ENCODE assay signal across 28 mouse cellular contexts in genomic region chr2:101638979-101639839, GRCm38 (mm10). TPM values are rescaled to one million over a fixed set of nuclear protein-coding genes. Genes with fewer than 3 reads are reported as not detected.
DNase-seq lines count a peak whose midpoint lies in the region; ATAC-seq lines count a peak whose summit lies in the region.
"Had no signal": no experiment of that assay in that cellular context is flagged by ENCODE, and none has a peak within 500 bp of the region (broad histone marks: within the 10 kb centered on the region; RNA-seq: fewer than 3 reads in every experiment).

No protein-coding gene starts in this region.

- no peaks in the 10 kb centered on the region for H3K4me1 ChIP-seq in kidney, embryonic 16.5 days (ENCODE audit: insufficient read depth, low read length)
- peaks cover 13% of the 10 kb centered on the region for H3K4me1 ChIP-seq in hindbrain, embryonic 13.5 days (replicated peaks)
- peaks cover 6% of the 10 kb centered on the region; the same call in 1 of the 2 replicates for H3K4me1 ChIP-seq in neural tube, embryonic 12.5 days
- H3K4me1 ChIP-seq: heart, embryonic 13.5 days; liver, embryonic 12.5 days; stomach, embryonic 15.5 days had no signal

- H3K9me3 ChIP-seq in kidney, embryonic 16.5 days (ENCODE audit: low read length), result no peaks in the 10 kb centered on the region
- H3K9me3 ChIP-seq in hindbrain, embryonic 13.5 days, result no peaks in the 10 kb centered on the region
- no peaks in the 10 kb centered on the region for H3K9me3 ChIP-seq in neural tube, embryonic 12.5 days
- H3K9me3 ChIP-seq: embryonic facial prominence, embryonic 10.5 days; heart, embryonic 13.5 days; limb, embryonic 12.5 days; liver, embryonic 12.5 days; stomach, embryonic 15.5 days had no signal

- DNase-seq in cerebellum, adult 11 months, result no peak
- DNase-seq in kidney, postnatal 14 days, result no peak
- no peak for DNase-seq in right cerebral cortex, postnatal 25 days
- no peak for DNase-seq in gastrocnemius, postnatal 14 days
- DNase-seq: adrenal gland, adult 2 months; cerebellum, postnatal 10 days; heart, adult 11 months; heart, postnatal 36 days; kidney, adult 11 months; kidney, postnatal 25 days; lung, embryonic 14.5 days; lung, postnatal 36 days; thymus, adult 2 months had no signal

- 0 out of 2 replicates have a peak, but pooled peaks have one; percentile 10 for ATAC-seq in cerebellum, adult (ENCODE audit: insufficient number of reproducible peaks, low FRiP score, low TSS enrichment)
- ATAC-seq in kidney, embryonic 16.5 days (ENCODE audit: low FRiP score, low TSS enrichment), result 0 out of 2 replicates have a peak, but pooled peaks have one; percentile 31
- ATAC-seq in hindbrain, embryonic 13.5 days (ENCODE audit: low FRiP score), result peak; percentile 81
- peak; percentile 29; the same call in 1 of the 2 replicates for ATAC-seq in neural tube, embryonic 12.5 days (ENCODE audit: low FRiP score, low read depth)
- ATAC-seq: liver, embryonic 12.5 days had no signal

- H3K27me3 ChIP-seq in kidney, embryonic 16.5 days (ENCODE audit: insufficient read depth, low read length), result no peaks in the 10 kb centered on the region
- H3K27me3 ChIP-seq in hindbrain, embryonic 13.5 days, result 0 out of 2 replicates have a peak, but pooled peaks cover 3% of the 10 kb centered on the region
- no peaks in the 10 kb centered on the region for H3K27me3 ChIP-seq in neural tube, embryonic 12.5 days (replicated peaks)
- H3K27me3 ChIP-seq: liver, embryonic 12.5 days; stomach, embryonic 15.5 days had no signal

- H3K4me3 ChIP-seq in kidney, embryonic 16.5 days (ENCODE audit: low read length), result no peak overlapping the region
- no peak overlapping the region for H3K4me3 ChIP-seq in hindbrain, embryonic 13.5 days
- no peak overlapping the region for H3K4me3 ChIP-seq in neural tube, embryonic 12.5 days
- H3K4me3 ChIP-seq: embryonic facial prominence, embryonic 10.5 days; heart, embryonic 13.5 days; limb, embryonic 12.5 days; liver, embryonic 12.5 days; stomach, embryonic 15.5 days had no signal

- no peak overlapping the region for H3K27ac ChIP-seq in kidney, embryonic 16.5 days (ENCODE audit: low read length)
- H3K27ac ChIP-seq in hindbrain, embryonic 13.5 days, result peak overlapping the region; percentile 9
- H3K27ac ChIP-seq in neural tube, embryonic 12.5 days, result no peak overlapping the region
- H3K27ac ChIP-seq: embryonic facial prominence, embryonic 10.5 days; heart, embryonic 13.5 days; limb, embryonic 12.5 days; liver, embryonic 12.5 days; stomach, embryonic 15.5 days had no signal

- 26% methylated on average over 7 of the region's 7 CpGs for WGBS in kidney, embryonic 16.5 days
- WGBS in hindbrain, embryonic 13.5 days, result 35% methylated on average over 7 of the region's 7 CpGs
- WGBS in neural tube, embryonic 12.5 days, result 38% methylated on average over 7 of the region's 7 CpGs

- H3K4me2 ChIP-seq in kidney, embryonic 16.5 days (replicated peaks; ENCODE audit: low read depth, low read length), result no peak overlapping the region
- H3K4me2 ChIP-seq in hindbrain, embryonic 13.5 days, result no peak overlapping the region
- 0 out of 2 replicates have a peak overlapping the region, but pooled peaks have one; percentile 1 for H3K4me2 ChIP-seq in neural tube, embryonic 12.5 days (replicated peaks)
- H3K4me2 ChIP-seq: heart, embryonic 13.5 days; limb, embryonic 12.5 days; liver, embryonic 12.5 days; lung, embryonic 14.5 days; stomach, embryonic 15.5 days had no signal

- intact Hi-C loops in gastrocnemius, postnatal 14 days (cut with DNase I; ENCODE audit: low total_unique reads), result no loop called here

- H3K9ac ChIP-seq in kidney, embryonic 16.5 days (replicated peaks; ENCODE audit: low read length), result no peak overlapping the region
- H3K9ac ChIP-seq in hindbrain, embryonic 13.5 days, result no peak overlapping the region
- no peak overlapping the region for H3K9ac ChIP-seq in neural tube, embryonic 12.5 days
- H3K9ac ChIP-seq: heart, embryonic 13.5 days; limb, embryonic 12.5 days; liver, embryonic 12.5 days; lung, embryonic 14.5 days; stomach, embryonic 15.5 days had no signal

- no peaks in the 10 kb centered on the region for H3K36me3 ChIP-seq in kidney, embryonic 16.5 days (ENCODE audit: insufficient read depth, low read length)
- no peaks in the 10 kb centered on the region for H3K36me3 ChIP-seq in hindbrain, embryonic 13.5 days
- H3K36me3 ChIP-seq in neural tube, embryonic 12.5 days, result no peaks in the 10 kb centered on the region
- H3K36me3 ChIP-seq: embryonic facial prominence, embryonic 10.5 days; heart, embryonic 13.5 days; limb, embryonic 12.5 days; liver, embryonic 12.5 days; stomach, embryonic 15.5 days had no signal

RNA-seq across cellular contexts. Expression of gene Rag1, which starts 10.1 kb away (rescaled TPM):
- 0.02 and 0.04 TPM in 2 replicates for polyA plus RNA-seq in kidney, embryonic 16.5 days (2015; fragmentation: Nextera tagmentation; extraction: Ambion mirVana)
- 0.09 TPM in 2 replicates for polyA plus RNA-seq in hindbrain, embryonic 13.5 days (2015; fragmentation: Nextera tagmentation; extraction: Ambion mirVana)
- polyA plus RNA-seq in neural tube, embryonic 12.5 days (2016; fragmentation: Nextera tagmentation; extraction: Ambion mirVana), result 0.10 TPM in 2 replicates
- under 1 TPM; 0.04 to 0.10 TPM for total RNA-seq in gastrocnemius, postnatal 14 days (2021)
- total RNA-seq: gastrocnemius, adult 8-10 months had no signal
- polyA plus RNA-seq: adrenal gland, adult 2 months; lung, embryonic 14.5 days; urinary bladder, adult 2 months had no signal

RNA-seq across cellular contexts. Expression of gene B230118H07Rik, which starts 10.1 kb away (rescaled TPM):
- polyA plus RNA-seq in kidney, embryonic 16.5 days (2015; fragmentation: Nextera tagmentation; extraction: Ambion mirVana), result 55.3 and 57.9 TPM in 2 replicates
- polyA plus RNA-seq in hindbrain, embryonic 13.5 days (2015; fragmentation: Nextera tagmentation; extraction: Ambion mirVana), result 59.8 and 62.5 TPM in 2 replicates
- 55.7 and 63.8 TPM in 2 replicates for polyA plus RNA-seq in neural tube, embryonic 12.5 days (2016; fragmentation: Nextera tagmentation; extraction: Ambion mirVana)
- total RNA-seq in gastrocnemius, postnatal 14 days (2021), result 10 to 100 TPM; 52.8 to 55.1 TPM

RNA-seq across cellular contexts. Expression of gene Rag2, which starts 14.7 kb away (rescaled TPM):
- polyA plus RNA-seq in kidney, embryonic 16.5 days (2015; fragmentation: Nextera tagmentation; extraction: Ambion mirVana), result not detected in 2 replicates
- 0.14 TPM in 1 of 2 replicates, not detected in the other for polyA plus RNA-seq in hindbrain, embryonic 13.5 days (2015; fragmentation: Nextera tagmentation; extraction: Ambion mirVana)
- polyA plus RNA-seq in neural tube, embryonic 12.5 days (2016; fragmentation: Nextera tagmentation; extraction: Ambion mirVana), result not detected in 2 replicates
- total RNA-seq in gastrocnemius, postnatal 14 days (2021), result not detected
- total RNA-seq: adrenal gland, adult 2 months; gastrocnemius, adult 8-10 months; heart, postnatal 36 days; layer of hippocampus, adult 8-10 months; left cerebral cortex, adult 18-20 months; monocyte, adult 5-6 weeks had no signal
- polyA plus RNA-seq: adrenal gland, adult 2 months; embryonic facial prominence, embryonic 10.5 days; frontal cortex, adult 2 months; limb, embryonic 12.5 days; lung, embryonic 14.5 days had no signal

RNA-seq across cellular contexts. Expression of gene Traf6, which starts 39.0 kb away (rescaled TPM):
- polyA plus RNA-seq in kidney, embryonic 16.5 days (2015; fragmentation: Nextera tagmentation; extraction: Ambion mirVana), result 10.4 and 11.9 TPM in 2 replicates
- polyA plus RNA-seq in hindbrain, embryonic 13.5 days (2015; fragmentation: Nextera tagmentation; extraction: Ambion mirVana), result 6.6 and 6.8 TPM in 2 replicates
- 11.5 and 13.7 TPM in 2 replicates for polyA plus RNA-seq in neural tube, embryonic 12.5 days (2016; fragmentation: Nextera tagmentation; extraction: Ambion mirVana)
- 10 to 100 TPM in 1 of 2 experiments, 1 to 10 TPM in 1; 9.6 to 10.1 TPM for total RNA-seq in gastrocnemius, postnatal 14 days (2021)

Comparison
In these comparisons a context has a peak if more than half of its experiments do, and no peak if none do; other contexts are left out.
1. ATAC-seq: peak in every context shown above with its lines; median percentile 81 in hindbrain, embryonic 13.5 days; 31 in kidney, embryonic 16.5 days; 29 in neural tube, embryonic 12.5 days; 10 in cerebellum, adult.